Mouse (Mus musculus): ENCODE measurements at regions not wholly inside any gene's neighbourhood (a gene's known extent, or its start where the extent isn't known, plus 50 kb on each side); places are given as distances from the start of the nearest gene placed in this dataset.

GRCm38 (mm10) chr1:64308088-64308487, 186.0 kb upstream of the Klf7 start:
- TF ChIP-seq POLR2A (IDR thresholded peaks at IDR 0.05; ENCODE audit: insufficient read length, low read depth) (no peak), MAX (IDR thresholded peaks at IDR 0.05; ENCODE audit: low read depth) (no peak), CEBPB (IDR thresholded peaks at IDR 0.05; ENCODE audit: insufficient read depth, poor library complexity, severe bottlenecking) (no peak)
